Mouse (Mus musculus) midbrain, embryonic 15.5 days (tissue): ENCODE data around the gene Rnf41. TPM values are rescaled to one million over a fixed set of nuclear protein-coding genes. Genes with fewer than 3 reads are reported as not detected.
A peak's percentile ranks its signal among the peaks of the same experiment; 100 is the strongest.

Experiments
- ATAC-seq: fragments of 200-750 bp; cut with Nextera tagmentation; replicated peaks from 2 replicates; pipeline ENCODE4 v1.8.0; 2017; ENCODE audit warnings: moderate TSS enrichment
- H3K27ac ChIP-seq: fragments of 300-500 bp; sonication (generic); 2 replicates; pipeline ENCODE4 v1.5.1; 2015; ENCODE audit warnings: mild to moderate bottlenecking, inconsistent platforms
- H3K27me3 ChIP-seq: fragments of 300-500 bp; sonication (generic); replicated peaks from 2 replicates; pipeline ENCODE4 v1.6.1; 2015; ENCODE audit warnings: inconsistent platforms
- H3K36me3 ChIP-seq: fragments of 300-500 bp; sonication (generic); replicated peaks from 2 replicates; pipeline ENCODE4 v1.6.1; 2015; ENCODE audit warnings: inconsistent platforms
- H3K4me1 ChIP-seq: fragments of 300-500 bp; sonication (generic); 2 replicates; pipeline ENCODE4 v1.6.1; 2015; ENCODE audit warnings: inconsistent platforms
- H3K4me2 ChIP-seq: fragments of 300-500 bp; sonication (generic); 2 replicates; pipeline ENCODE4 v1.6.1; 2015; ENCODE audit warnings: inconsistent platforms, mild to moderate bottlenecking, moderate library complexity
- H3K4me3 ChIP-seq: fragments of 300-500 bp; sonication (generic); 2 replicates; pipeline ENCODE4 v1.5.1; 2015; ENCODE audit warnings: mild to moderate bottlenecking, inconsistent platforms
- H3K9ac ChIP-seq: fragments of 300-500 bp; sonication (generic); 2 replicates; pipeline ENCODE4 v1.6.1; 2015; ENCODE audit warnings: mild to moderate bottlenecking, inconsistent platforms
- H3K9me3 ChIP-seq: fragments of 300-500 bp; sonication (generic); 2 replicates; pipeline ENCODE4 v1.6.1; 2016; ENCODE audit warnings: inconsistent platforms
- WGBS: fragments of 180-500 bp; shearing (Covaris S2); methylation state at CpG from one replicate; pipeline ENCODE4 v1.1.7; 2015; ENCODE audit warnings: mixed read lengths; 5-methylcytosine and 5-hydroxymethylcytosine counted together
- polyA plus RNA-seq: library from polyadenylated mRNA; unstranded; fragments of >200 nt; fragmentation: Nextera tagmentation; extraction: Ambion mirVana; gene quantifications from 2 replicates; pipeline ENCODE4 v1.2.1, GENCODE M21; 2015

Gene Rnf41
- polyA plus RNA-seq, 1 experiment from 2014 or later: 105 TPM

DNA sequence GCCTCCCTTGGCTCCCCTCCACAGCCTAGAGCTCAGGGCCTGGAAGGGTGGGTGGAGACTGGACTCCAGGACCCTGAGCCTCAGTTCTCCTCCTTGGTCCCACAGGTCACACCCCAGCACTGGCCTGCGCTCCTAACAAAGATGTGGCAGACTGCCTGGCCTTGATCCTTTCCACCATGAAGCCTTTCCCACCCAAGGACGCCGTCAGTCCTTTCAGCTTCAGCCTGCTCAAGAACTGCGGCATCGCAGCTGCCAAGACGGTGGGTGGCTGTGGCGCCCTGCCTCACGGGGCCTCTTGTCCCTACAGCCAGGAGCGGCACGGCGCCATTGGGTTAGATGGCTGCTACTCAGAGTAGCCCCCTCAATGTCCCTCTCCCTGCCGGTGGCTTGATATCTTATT is 21.1 kb upstream of the Rnf41 start:
- Histone ChIP-seq H3K27ac (no peak overlapping the region), H3K36me3 (peaks cover 72% of the 10 kb centered on the region)
- WGBS: 85% methylated on average over 12 of the region's 12 CpGs

GRCm38 (mm10) chr10:128391850-128392249 is 19.6 kb upstream of the Rnf41 start:
- Histone ChIP-seq H3K27ac (no peak overlapping the region), H3K27me3 (no peaks in the 10 kb centered on the region), H3K4me1 (no peaks in the 10 kb centered on the region), H3K36me3 (peaks cover 61% of the 10 kb centered on the region), H3K9me3 (no peaks in the 10 kb centered on the region), H3K4me2 (no peak overlapping the region), H3K4me3 (no peak overlapping the region), H3K9ac (no peak overlapping the region)
- 86% methylated on average over 6 of the region's 6 CpGs for WGBS
- ATAC-seq: no peak

More for the DNA sequence above, 21.1 kb upstream of the Rnf41 start:
- Histone ChIP-seq H3K27me3 (no peaks in the 10 kb centered on the region), H3K9me3 (no peaks in the 10 kb centered on the region), H3K4me1 (no peaks in the 10 kb centered on the region), H3K4me2 (no peak overlapping the region), H3K9ac (no peak overlapping the region), H3K4me3 (no peak overlapping the region)
- ATAC-seq: no peak

GRCm38 (mm10) chr10:128396017-128396673 is 15.3 kb upstream of the Rnf41 start:
- Histone ChIP-seq H3K27ac (no peak overlapping the region), H3K4me1 (no peaks in the 10 kb centered on the region), H3K4me3 (no peak overlapping the region), H3K9ac (no peak overlapping the region), H3K36me3 (peaks cover 18% of the 10 kb centered on the region), H3K9me3 (no peaks in the 10 kb centered on the region), H3K4me2 (no peak overlapping the region), H3K27me3 (no peaks in the 10 kb centered on the region)
- peak; percentile 8; the same call in 1 of the 2 replicates for ATAC-seq
- WGBS: 66% methylated on average over 11 of the region's 11 CpGs

DNA sequence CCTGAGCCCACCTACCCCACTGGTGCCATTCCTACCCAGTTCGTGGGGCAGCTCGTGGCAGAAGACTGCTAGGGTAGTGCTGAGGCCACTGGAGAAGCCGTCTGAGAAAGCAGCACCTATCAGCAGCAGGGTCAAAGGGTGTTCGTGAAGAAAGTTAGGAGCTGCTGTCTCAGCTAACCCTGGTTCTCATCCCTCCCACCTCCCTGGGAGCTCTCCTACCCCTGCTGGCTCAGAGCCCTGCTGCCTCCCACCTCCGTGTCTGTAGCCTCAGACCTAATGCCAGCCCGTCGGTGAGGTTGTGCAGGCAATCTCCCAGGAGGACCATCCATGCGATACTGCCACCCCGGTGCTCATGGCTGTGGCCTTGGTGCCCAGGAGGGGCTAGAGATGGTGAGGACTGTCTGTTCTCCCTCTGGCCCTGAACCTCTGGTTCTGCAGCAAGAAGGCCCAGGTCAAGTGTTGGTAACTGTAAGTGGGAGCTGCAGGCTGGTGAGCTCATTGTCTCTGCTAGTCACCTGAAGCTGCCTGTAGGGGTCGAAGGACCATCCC is 14.7 kb upstream of the Rnf41 start:
- ATAC-seq: no peak
- no peak overlapping the region for H3K9ac ChIP-seq
- H3K4me3 ChIP-seq: no peak overlapping the region
- no peaks in the 10 kb centered on the region for H3K4me1 ChIP-seq
- no peaks in the 10 kb centered on the region for H3K27me3 ChIP-seq
- WGBS: 73% methylated on average over 10 of the region's 10 CpGs
- H3K27ac ChIP-seq: no peak overlapping the region
- no peak overlapping the region for H3K4me2 ChIP-seq
- H3K36me3 ChIP-seq: peaks cover 11% of the 10 kb centered on the region; the same call in 1 of the 2 replicates
- H3K9me3 ChIP-seq: no peaks in the 10 kb centered on the region

DNA sequence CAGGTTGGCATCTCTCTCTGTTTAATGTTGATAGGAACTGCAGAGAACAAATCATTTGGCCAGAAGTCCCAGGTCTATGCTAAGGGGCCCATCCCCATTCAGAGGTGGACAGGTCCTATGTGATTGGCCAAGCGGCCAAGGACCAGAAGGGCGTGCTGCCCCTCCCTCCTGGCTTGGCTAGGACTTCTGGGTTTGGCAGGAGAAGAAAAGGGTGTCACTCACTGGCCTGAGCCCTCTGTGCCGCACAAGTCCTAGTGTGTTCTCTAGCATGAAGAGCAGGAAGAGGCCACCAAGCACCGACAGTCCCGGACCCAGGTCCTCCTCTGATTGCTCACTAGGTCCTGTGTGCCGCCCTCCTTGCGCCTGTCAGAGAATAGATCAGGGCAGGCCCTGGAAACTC is 14.0 kb upstream of the Rnf41 start:
- Histone ChIP-seq H3K4me1 (no peaks in the 10 kb centered on the region), H3K4me3 (no peak overlapping the region), H3K36me3 (peaks cover 7% of the 10 kb centered on the region; the same call in 1 of the 2 replicates), H3K9ac (no peak overlapping the region), H3K27ac (no peak overlapping the region), H3K4me2 (no peak overlapping the region), H3K27me3 (no peaks in the 10 kb centered on the region), H3K9me3 (no peaks in the 10 kb centered on the region)
- WGBS: 56% methylated on average over 7 of the region's 7 CpGs
- no peak for ATAC-seq

GRCm38 (mm10) chr10:128400338-128400737 is 11.1 kb upstream of the Rnf41 start:
- H3K9me3 ChIP-seq: no peaks in the 10 kb centered on the region
- H3K4me3 ChIP-seq: no peak overlapping the region
- no peak overlapping the region for H3K27ac ChIP-seq
- ATAC-seq: no peak
- no peak overlapping the region for H3K9ac ChIP-seq
- peaks cover 3% of the 10 kb centered on the region; the same call in 1 of the 2 replicates for H3K36me3 ChIP-seq
- H3K4me2 ChIP-seq: no peak overlapping the region
- H3K27me3 ChIP-seq: no peaks in the 10 kb centered on the region
- H3K4me1 ChIP-seq: no peaks in the 10 kb centered on the region
- WGBS: 44% methylated on average over 5 of the region's 5 CpGs

DNA sequence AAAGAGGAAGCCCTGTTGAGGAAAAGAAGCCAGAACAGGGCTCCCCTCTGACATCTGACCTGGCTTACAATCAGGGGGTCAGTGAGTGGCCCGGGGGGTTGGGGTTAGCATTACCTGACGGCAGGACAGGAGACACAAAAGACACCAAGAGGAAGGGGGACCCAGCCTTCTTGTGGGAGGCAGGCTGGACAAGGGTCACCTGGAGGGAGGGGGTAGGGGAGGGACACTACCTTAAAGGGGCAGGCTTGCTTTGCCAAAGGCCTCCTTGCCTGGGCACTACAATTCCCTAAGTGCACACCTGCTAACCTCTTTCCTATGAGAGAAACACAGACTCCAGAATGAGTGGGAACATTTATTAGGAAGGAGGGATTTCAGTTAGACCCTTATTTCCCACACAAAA is 10.4 kb upstream of the Rnf41 start, which contains the start of gene Slc39a5:
Slc39a5 (minus strand) TSS at position 174 of the 400 bp plus-strand sequence.
- Histone ChIP-seq H3K27ac (no peak within 1 kb of the TSS), H3K9me3 (no peaks in the 10 kb centered on the region), H3K4me1 (no peaks in the 10 kb centered on the region), H3K9ac (no peak within 1 kb of the TSS), H3K4me3 (no peak within 1 kb of the TSS), H3K36me3 (peaks cover 4% of the 10 kb centered on the region; the same call in 1 of the 2 replicates), H3K27me3 (no peaks in the 10 kb centered on the region), H3K4me2 (no peak within 1 kb of the TSS)
- WGBS: 13% methylated on average over 2 of the region's 2 CpGs
- ATAC-seq: no peak

- no peak overlapping the region for H3K9ac ChIP-seq
- no peaks in the 10 kb centered on the region for H3K27me3 ChIP-seq
- WGBS: 80% methylated on average over 9 of the region's 9 CpGs
- no peak for ATAC-seq
- peaks cover 5% of the 10 kb centered on the region; the same call in 1 of the 2 replicates for H3K36me3 ChIP-seq
- no peaks in the 10 kb centered on the region for H3K9me3 ChIP-seq
- H3K27ac ChIP-seq: no peak overlapping the region
- no peak overlapping the region for H3K4me2 ChIP-seq
- H3K4me1 ChIP-seq: no peaks in the 10 kb centered on the region
- H3K4me3 ChIP-seq: no peak overlapping the region
Measured at GRCm38 (mm10) chr10:128401638-128402037, 9.8 kb upstream of the Rnf41 start.

DNA sequence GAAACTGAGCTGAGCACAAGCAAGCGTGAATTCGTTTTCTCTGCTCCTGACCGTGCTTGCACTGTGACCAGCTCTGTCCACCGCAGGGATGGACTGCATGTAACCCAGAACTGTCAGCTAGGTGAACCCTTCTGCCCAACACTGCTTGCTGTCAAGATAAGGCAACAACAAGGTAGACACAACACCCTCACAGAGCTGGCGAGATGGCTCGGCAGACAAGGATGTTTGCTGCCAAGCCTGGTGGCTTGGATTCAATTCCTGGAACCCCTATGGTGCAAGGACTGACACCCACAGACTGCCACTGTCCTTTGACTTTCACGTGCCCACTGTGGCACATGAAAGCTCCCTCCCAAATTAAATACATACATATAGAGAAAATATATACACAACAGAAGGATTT is 7.5 kb upstream of the Rnf41 start:
- Histone ChIP-seq H3K36me3 (peaks cover 5% of the 10 kb centered on the region; the same call in 1 of the 2 replicates), H3K4me1 (peaks cover 13% of the 10 kb centered on the region), H3K9ac (no peak overlapping the region), H3K27me3 (no peaks in the 10 kb centered on the region), H3K9me3 (no peaks in the 10 kb centered on the region), H3K4me2 (no peak overlapping the region), H3K4me3 (no peak overlapping the region), H3K27ac (no peak overlapping the region)
- 83% methylated on average over 7 of the region's 7 CpGs for WGBS
- ATAC-seq: no peak

DNA sequence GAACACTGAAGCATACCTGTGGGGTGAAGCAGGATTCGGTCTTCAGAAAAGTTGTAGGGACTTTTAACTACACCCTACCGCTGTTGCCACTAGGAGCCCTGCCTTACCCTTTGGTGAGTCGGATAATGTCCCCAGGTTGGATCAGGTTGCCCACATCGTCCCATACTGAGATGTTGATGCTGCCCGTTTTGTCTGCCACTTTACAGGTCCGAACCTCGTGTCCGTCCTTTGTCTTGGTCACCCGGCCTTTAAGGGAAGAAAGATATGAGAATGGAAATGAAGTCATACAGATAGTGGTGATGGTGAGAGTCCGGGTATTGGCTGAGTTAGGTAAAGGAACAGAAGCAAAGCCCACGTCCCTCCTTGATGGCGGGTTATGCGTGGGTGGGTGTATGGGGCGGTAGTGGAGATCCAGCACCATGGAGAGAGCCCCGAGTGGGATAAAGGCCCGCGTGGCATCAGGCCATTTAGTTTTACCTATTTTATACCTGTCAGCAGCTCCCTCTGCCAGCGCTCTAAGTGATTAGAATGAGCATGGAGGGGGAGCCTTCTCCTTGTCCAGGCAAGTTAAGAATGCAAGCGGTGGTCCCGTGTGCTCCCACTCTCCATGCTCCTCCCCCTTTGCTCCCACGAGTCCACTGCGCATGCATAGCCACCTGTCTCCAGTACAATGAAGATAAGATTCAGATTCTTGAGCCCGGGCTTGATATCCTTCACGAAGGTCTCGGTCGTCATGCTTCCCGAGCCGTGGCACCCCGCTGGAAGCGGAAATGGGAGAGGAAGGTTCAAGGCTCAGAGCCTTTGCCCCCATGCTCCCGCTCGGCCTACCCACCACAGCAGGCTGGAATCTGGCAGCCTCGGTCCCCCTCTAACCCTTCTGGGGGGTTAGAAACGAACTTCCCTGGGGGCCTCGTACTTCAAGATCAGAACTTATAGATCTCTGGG is 2.6 kb upstream of the Rnf41 start:
- ATAC-seq: peak; percentile 45
- Histone ChIP-seq H3K4me2 (peak overlapping the region; percentile 92), H3K4me3 (peak overlapping the region; percentile 99), H3K9ac (peak overlapping the region; percentile 64), H3K36me3 (peaks cover 5% of the 10 kb centered on the region; the same call in 1 of the 2 replicates), H3K27me3 (no peaks in the 10 kb centered on the region), H3K9me3 (no peaks in the 10 kb centered on the region), H3K27ac (peak overlapping the region; percentile 85), H3K4me1 (peaks cover 43% of the 10 kb centered on the region)
- 18% methylated on average over 35 of the region's 35 CpGs for WGBS

DNA sequence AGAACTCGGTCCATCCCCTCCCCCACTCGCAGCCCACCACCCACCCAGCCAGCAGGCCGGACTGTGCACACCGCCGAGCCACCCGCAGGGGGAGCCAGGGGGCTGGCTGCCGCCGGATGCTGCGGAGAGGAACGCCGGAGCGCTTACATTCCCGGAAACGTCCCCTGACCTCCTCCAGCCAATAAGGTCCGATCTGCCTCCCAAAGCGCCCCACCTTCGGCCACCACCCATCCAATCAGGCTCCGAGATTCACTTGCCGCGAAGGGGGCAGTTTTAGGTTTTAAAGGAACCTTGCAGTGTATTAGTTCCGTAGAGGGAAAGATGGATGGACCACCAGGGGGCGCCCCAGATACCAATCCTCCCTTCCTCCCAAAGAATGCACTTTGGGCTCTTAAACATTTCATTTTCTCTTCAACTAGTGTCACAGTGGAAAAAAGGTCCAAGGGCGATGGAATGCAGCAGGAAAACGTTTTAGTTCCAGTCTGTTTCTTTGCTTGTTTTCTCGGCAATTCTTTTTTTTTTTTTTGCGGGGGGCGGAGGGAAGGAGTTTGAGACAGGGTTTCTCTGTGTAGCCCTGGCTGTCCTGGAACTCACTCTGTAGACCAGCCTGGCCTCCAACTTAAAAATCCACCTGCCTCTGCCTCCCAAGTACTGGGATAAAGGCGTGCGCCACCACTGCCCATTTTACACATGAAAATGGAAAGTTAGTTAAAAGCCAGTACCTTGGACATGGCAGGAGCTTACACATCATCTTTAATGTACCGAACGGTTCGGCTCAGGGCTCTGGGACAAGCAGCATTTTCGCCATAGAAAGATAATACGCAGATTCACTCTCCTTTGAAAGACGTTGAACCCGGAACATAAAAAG is 1.5 kb upstream of the Rnf41 start:
- Histone ChIP-seq H3K36me3 (peaks cover 5% of the 10 kb centered on the region; the same call in 1 of the 2 replicates), H3K4me1 (peaks cover 52% of the 10 kb centered on the region), H3K27ac (peak overlapping the region; percentile 85), H3K9me3 (no peaks in the 10 kb centered on the region), H3K4me2 (peak overlapping the region; percentile 92), H3K27me3 (no peaks in the 10 kb centered on the region), H3K9ac (peak overlapping the region; percentile 64), H3K4me3 (peak overlapping the region; percentile 99)
- peak; percentile 86 for ATAC-seq
- 5% methylated on average over 36 of the region's 36 CpGs for WGBS
